Mouse (Mus musculus) embryonic stem cell, embryonic (primary cell): ENCODE results near the gene Cirbp.

Source experiments
- CTCF ChIA-PET, 4 experiments: fragments of 300-600 bp in 2 of 4; fragments of 350-600 bp in 2 of 4; sonication (Branson Sonifier 250); formaldehyde crosslinking; loops; one replicate each; lab custom pipeline; 2022; ENCODE audit warnings: inconsistent platforms in 2 of 4; lab: Charles Lee
- POLR2A ChIA-PET, 4 experiments: fragments of 300-600 bp in 2 of 4; fragments of 350-600 bp in 2 of 4; sonication (Branson Sonifier 250); formaldehyde crosslinking; loops; one replicate each; lab custom pipeline; 2022; ENCODE audit warnings: antibody characterized with exemption in 4 of 4, inconsistent platforms in 1 of 4; lab: Charles Lee

Gene Cirbp

GRCm38 (mm10) chr10:80152071-80152872 is 13.5 kb upstream of the Cirbp start:
- ChIA-PET POLR2A (interaction anchor here in 3 of 4 experiments (0.8 to 12.6 kb wide), 13 partner anchors 6 to 298 kb away, joined by 3 to 321 read pairs (median 5); partner anchors contain the start of genes 1600002K03Rik (in 2 of the 3), Cirbp (in 2 of the 3), Dazap1 (in 2 of the 3) and Gamt (in 1 of the 3)), CTCF (interaction anchor here in 3 of 4 experiments (0.7 to 2.5 kb wide), 4 partner anchors 12 to 22 kb away, joined by 3 to 21 read pairs (median 12); partner anchors contain the start of gene Cirbp (in 1 of the 3))

GRCm38 (mm10) chr10:80152873-80153260 is 12.9 kb upstream of the Cirbp start:
- ChIA-PET POLR2A (interaction anchor here in 3 of 4 experiments (0.6 to 12.6 kb wide), 13 partner anchors 6 to 299 kb away, joined by 3 to 321 read pairs (median 4); partner anchors contain the start of genes 1600002K03Rik (in 2 of the 3), Cirbp (in 2 of the 3), Dazap1 (in 1 of the 3) and Ptbp1 (in 1 of the 3)), CTCF (interaction anchor here in 2 of 4 experiments (1.0 to 2.5 kb wide), 3 partner anchors 12 to 16 kb away, joined by 3 to 21 read pairs (median 11); partner anchors contain the start of gene Cirbp (in 1 of the 2))

- CTCF ChIA-PET = no interaction called here
- POLR2A ChIA-PET = interaction anchor here in 3 of 4 experiments (0.6 to 12.6 kb wide), 12 partner anchors 11 to 482 kb away, joined by 3 to 321 read pairs (median 4); partner anchors contain the start of genes 1600002K03Rik (in 2 of the 3), Cirbp (in 2 of the 3) and Med16 (in 1 of the 3)
Observed at GRCm38 (mm10) chr10:80153713-80154112, 12.1 kb upstream of the Cirbp start.

- POLR2A ChIA-PET = interaction anchor here (0.5 to 12.6 kb wide), 17 partner anchors 8 to 483 kb away, joined by 3 to 321 read pairs (median 3); partner anchors contain the start of genes 1600002K03Rik (in 2 of the 4), Cirbp (in 2 of the 4), Tmem259 (in 2 of the 4) and Med16 (in 1 of the 4)
Observed at GRCm38 (mm10) chr10:80154384-80154783, 11.4 kb upstream of the Cirbp start.

GRCm38 (mm10) chr10:80155277-80155676 is 10.5 kb upstream of the Cirbp start:
- CTCF ChIA-PET = interaction anchor here in 3 of 4 experiments (0.6 to 1.5 kb wide), 6 partner anchors 9 to 375 kb away, joined by 3 to 6 read pairs (median 4); no protein-coding TSS in a partner anchor
- POLR2A ChIA-PET = interaction anchor here (0.6 to 12.6 kb wide), 12 partner anchors 6 to 301 kb away, joined by 3 to 321 read pairs (median 4); partner anchors contain the start of genes 1600002K03Rik (in 2 of the 4), Cirbp (in 2 of the 4), Midn (in 1 of the 4) and Ptbp1 (in 1 of the 4)

More at GRCm38 (mm10) chr10:80154384-80154783, 11.4 kb upstream of the Cirbp start:
- CTCF ChIA-PET = interaction anchor here in 3 of 4 experiments (0.9 to 1.4 kb wide), 4 partner anchors 10 to 219 kb away, joined by 4 to 20 read pairs (median 5); no protein-coding TSS in a partner anchor

GRCm38 (mm10) chr10:80156002-80156751 is 9.6 kb upstream of the Cirbp start:
- ChIA-PET CTCF (interaction anchor here in 2 of 4 experiments (0.6 to 1.5 kb wide), 5 partner anchors 8 to 601 kb away, joined by 3 to 6 read pairs (median 5); no protein-coding TSS in a partner anchor), POLR2A (interaction anchor here (0.6 to 12.6 kb wide), 18 partner anchors 7 to 302 kb away, joined by 3 to 321 read pairs (median 4); partner anchors contain the start of genes 1600002K03Rik (in 2 of the 4), Cirbp (in 2 of the 4), Midn (in 1 of the 4) and Ptbp1 (in 1 of the 4))

- CTCF ChIA-PET = interaction anchor here in 2 of 4 experiments (0.6 to 1.5 kb wide), 5 partner anchors 8 to 95 kb away, joined by 4 to 6 read pairs (median 5); no protein-coding TSS in a partner anchor
- POLR2A ChIA-PET = interaction anchor here (0.6 to 12.6 kb wide), 17 partner anchors 8 to 303 kb away, joined by 3 to 321 read pairs (median 4); partner anchors contain the start of genes 1600002K03Rik (in 2 of the 4), Cirbp (in 2 of the 4), Midn (in 1 of the 4) and Ptbp1 (in 1 of the 4)
Observed at GRCm38 (mm10) chr10:80156752-80157053, 9.1 kb upstream of the Cirbp start.

- CTCF ChIA-PET = interaction anchor here in 3 of 4 experiments (0.6 to 1.3 kb wide), 4 partner anchors 10 to 94 kb away, joined by 4 to 5 read pairs (median 4); no protein-coding TSS in a partner anchor
- POLR2A ChIA-PET = interaction anchor here (0.7 to 16.3 kb wide), 25 partner anchors 6 to 299 kb away, joined by 3 to 321 read pairs (median 6); partner anchors contain the start of genes 1600002K03Rik (in 2 of the 4), Cirbp (in 2 of the 4), Midn (in 2 of the 4) and Cbarp (in 1 of the 4)
Observed at GRCm38 (mm10) chr10:80157141-80157929, 8.4 kb upstream of the Cirbp start.

GRCm38 (mm10) chr10:80158307-80158986 is 7.3 kb upstream of the Cirbp start:
- POLR2A ChIA-PET = interaction anchor here (0.6 to 16.3 kb wide), 44 partner anchors 7 to 304 kb away, joined by 3 to 321 read pairs (median 6); partner anchors contain the start of genes 1600002K03Rik (in 3 of the 4), Dazap1 (in 2 of the 4), Gamt (in 2 of the 4) and Midn (in 2 of the 4)

GRCm38 (mm10) chr10:80159021-80159560 is 6.7 kb upstream of the Cirbp start:
- ChIA-PET CTCF (interaction anchor here in 3 of 4 experiments (0.5 to 3.5 kb wide), 28 partner anchors 8 to 499 kb away, joined by 3 to 19 read pairs (median 4); partner anchors contain the start of genes Stk11 (in 1 of the 3), Tmem259 (in 1 of the 3) and Wdr18 (in 1 of the 3)), POLR2A (interaction anchor here (0.6 to 16.3 kb wide), 80 partner anchors 8 to 545 kb away, joined by 3 to 321 read pairs (median 4); partner anchors contain the start of genes 1600002K03Rik (in 3 of the 4), Med16 (in 3 of the 4), Midn (in 3 of the 4) and Tmem259 (in 3 of the 4))

More at GRCm38 (mm10) chr10:80158307-80158986, 7.3 kb upstream of the Cirbp start:
- CTCF ChIA-PET = interaction anchor here in 3 of 4 experiments (0.6 to 3.5 kb wide), 14 partner anchors 9 to 510 kb away, joined by 3 to 19 read pairs (median 4); partner anchors contain the start of genes Stk11 (in 1 of the 3) and Tmem259 (in 1 of the 3)

GRCm38 (mm10) chr10:80159561-80160454 is 6.0 kb upstream of the Cirbp start:
- ChIA-PET CTCF (interaction anchor here in 3 of 4 experiments (0.5 to 3.5 kb wide), 26 partner anchors 8 to 499 kb away, joined by 3 to 19 read pairs (median 4); partner anchors contain the start of genes Mum1 (in 1 of the 3), Stk11 (in 1 of the 3), Tmem259 (in 1 of the 3) and Wdr18 (in 1 of the 3)), POLR2A (interaction anchor here (0.6 to 16.3 kb wide), 79 partner anchors 8 to 544 kb away, joined by 3 to 321 read pairs (median 4); partner anchors contain the start of genes 1600002K03Rik (in 3 of the 4), Med16 (in 3 of the 4), Midn (in 3 of the 4) and Rps15 (in 3 of the 4))

GRCm38 (mm10) chr10:80160455-80161371 is 5.1 kb upstream of the Cirbp start:
- CTCF ChIA-PET = interaction anchor here in 3 of 4 experiments (0.6 to 3.5 kb wide), 15 partner anchors 7 to 268 kb away, joined by 3 to 19 read pairs (median 5); partner anchors contain the start of genes Mum1 (in 1 of the 3), Tmem259 (in 1 of the 3) and Wdr18 (in 1 of the 3)
- POLR2A ChIA-PET = interaction anchor here (0.5 to 16.3 kb wide), 55 partner anchors 7 to 461 kb away, joined by 3 to 321 read pairs (median 5); partner anchors contain the start of genes Midn (in 3 of the 4), 1600002K03Rik (in 2 of the 4), Cbarp (in 2 of the 4) and Dazap1 (in 2 of the 4)
